Mouse (Mus musculus) limb, embryonic 12.5 days (tissue): ENCODE results near the gene Rinl. TPM values are rescaled to one million over a fixed set of nuclear protein-coding genes. Genes with fewer than 3 reads are reported as not detected.

Experiments
- ATAC-seq: fragments of 200-750 bp; cut with Nextera tagmentation; 2 replicates; pipeline ENCODE4 v1.8.0; 2017; ENCODE audit warnings: low read depth, moderate TSS enrichment; ENCODE audit not compliant: insufficient number of reproducible peaks, insufficient read depth, low FRiP score, low TSS enrichment
- H3K27ac ChIP-seq: fragments of 300-500 bp; sonication (generic); 2 replicates; pipeline ENCODE4 v1.5.1; 2016; ENCODE audit warnings: mild to moderate bottlenecking, moderate library complexity
- H3K27me3 ChIP-seq: fragments of 300-500 bp; sonication (generic); 2 replicates; pipeline ENCODE4 v1.6.1; 2016; ENCODE audit warnings: mild to moderate bottlenecking, moderate library complexity
- H3K36me3 ChIP-seq: fragments of 300-500 bp; sonication (generic); 2 replicates; pipeline ENCODE4 v1.6.1; 2016; ENCODE audit warnings: mild to moderate bottlenecking, moderate library complexity
- H3K4me1 ChIP-seq: fragments of 300-500 bp; sonication (generic); replicated peaks from 2 replicates; pipeline ENCODE4 v1.6.1; 2016
- H3K4me2 ChIP-seq: fragments of 300-500 bp; sonication (generic); 2 replicates; pipeline ENCODE4 v1.6.1; 2016; ENCODE audit warnings: mild to moderate bottlenecking, moderate library complexity
- H3K4me3 ChIP-seq: fragments of 300-500 bp; sonication (generic); replicated peaks from 2 replicates; pipeline ENCODE4 v1.5.1; 2016; ENCODE audit warnings: mild to moderate bottlenecking
- H3K9ac ChIP-seq: fragments of 300-500 bp; sonication (generic); replicated peaks from 2 replicates; pipeline ENCODE4 v1.6.1; 2016; ENCODE audit warnings: mild to moderate bottlenecking, moderate library complexity
- H3K9me3 ChIP-seq: fragments of 300-500 bp; sonication (generic); 2 replicates; pipeline ENCODE4 v1.6.1; 2016; ENCODE audit warnings: mild to moderate bottlenecking, moderate library complexity
- WGBS: fragments of 180-500 bp; shearing (Covaris S2); methylation state at CpG from one replicate; pipeline ENCODE4 v1.1.7; 2016; 5-methylcytosine and 5-hydroxymethylcytosine counted together
- polyA plus RNA-seq: library from polyadenylated mRNA; unstranded; fragments of >200 nt; fragmentation: Nextera tagmentation; extraction: Ambion mirVana; gene quantifications from 2 replicates; pipeline ENCODE4 v1.2.1, GENCODE M21; 2016

The Rinl gene
- polyA plus RNA-seq, 1 experiment from 2014 or later, result 3.1 TPM

- H3K9me3 ChIP-seq, result no peaks in the 10 kb centered on the region
- WGBS, result 2% methylated on average over 33 of the region's 33 CpGs
- H3K36me3 ChIP-seq, result peaks cover 49% of the 10 kb centered on the region
- H3K9ac ChIP-seq, result peak within 1 kb of the TSS; percentile 66
- peak within 1 kb of the TSS; percentile 46 for H3K4me3 ChIP-seq
- H3K27ac ChIP-seq, result peak within 1 kb of the TSS; percentile 90
- peaks cover 12% of the 10 kb centered on the region for H3K4me1 ChIP-seq
- peak within 1 kb of the TSS; percentile 62 for H3K4me2 ChIP-seq
- no peaks in the 10 kb centered on the region for H3K27me3 ChIP-seq
- ATAC-seq, result peak; percentile 18; the same call in 1 of the 2 replicates
These were observed 36.3 kb downstream of the Rinl start, which contains the start of gene Ech1 for GRCm38 (mm10) chr7:28824941-28825685. TSS of gene Ech1 (plus strand) at chr7:28825217.

- Histone ChIP-seq H3K4me3 (peak overlapping the region; percentile 46), H3K9ac (peak overlapping the region; percentile 66), H3K9me3 (no peaks in the 10 kb centered on the region), H3K27ac (peak overlapping the region; percentile 90), H3K27me3 (no peaks in the 10 kb centered on the region), H3K4me1 (peaks cover 12% of the 10 kb centered on the region), H3K4me2 (peak overlapping the region; percentile 62), H3K36me3 (peaks cover 49% of the 10 kb centered on the region)
- WGBS, result 65% methylated on average over 11 of the region's 11 CpGs
- no peak for ATAC-seq
These were observed 37.1 kb downstream of the Rinl start for GRCm38 (mm10) chr7:28825686-28826401.

GRCm38 (mm10) chr7:28826402-28826772 is 37.6 kb downstream of the Rinl start:
- ATAC-seq, result no peak
- Histone ChIP-seq H3K4me3 (no peak overlapping the region), H3K27me3 (no peaks in the 10 kb centered on the region), H3K4me1 (peaks cover 12% of the 10 kb centered on the region), H3K27ac (0 out of 2 replicates have a peak overlapping the region, but pooled peaks have one; percentile 12), H3K9ac (peak overlapping the region; percentile 66; the same call in 1 of the 2 replicates), H3K9me3 (no peaks in the 10 kb centered on the region), H3K4me2 (peak overlapping the region; percentile 62; the same call in 1 of the 2 replicates), H3K36me3 (peaks cover 49% of the 10 kb centered on the region)
- WGBS, result 91% methylated on average over 7 of the region's 7 CpGs

GRCm38 (mm10) chr7:28827338-28827737 is 38.6 kb downstream of the Rinl start:
- Histone ChIP-seq H3K4me2 (no peak overlapping the region), H3K36me3 (peaks cover 49% of the 10 kb centered on the region), H3K4me1 (peaks cover 12% of the 10 kb centered on the region), H3K4me3 (no peak overlapping the region), H3K27me3 (no peaks in the 10 kb centered on the region), H3K9me3 (no peaks in the 10 kb centered on the region), H3K9ac (no peak overlapping the region), H3K27ac (no peak overlapping the region)
- ATAC-seq, result no peak
- WGBS, result 61% methylated on average over 3 of the region's 3 CpGs

- peaks cover 9% of the 10 kb centered on the region for H3K4me1 ChIP-seq
- no peak overlapping the region for H3K4me2 ChIP-seq
- H3K27ac ChIP-seq, result no peak overlapping the region
- H3K9ac ChIP-seq, result no peak overlapping the region
- H3K27me3 ChIP-seq, result no peaks in the 10 kb centered on the region
- no peak for ATAC-seq
- H3K9me3 ChIP-seq, result no peaks in the 10 kb centered on the region
- 92% methylated on average over 8 of the region's 8 CpGs for WGBS
- peaks cover 42% of the 10 kb centered on the region for H3K36me3 ChIP-seq
- H3K4me3 ChIP-seq, result no peak overlapping the region
These were observed 41.1 kb downstream of the Rinl start for GRCm38 (mm10) chr7:28829821-28830220.

- WGBS, result 90% methylated on average over 5 of the region's 5 CpGs
These were observed 42.2 kb downstream of the Rinl start for GRCm38 (mm10) chr7:28830981-28831380.

GRCm38 (mm10) chr7:28831411-28832125 is 42.8 kb downstream of the Rinl start:
- Histone ChIP-seq H3K9me3 (no peaks in the 10 kb centered on the region), H3K9ac (no peak overlapping the region), H3K4me2 (no peak overlapping the region), H3K27me3 (no peaks in the 10 kb centered on the region), H3K4me1 (0 out of 2 replicates have a peak, but pooled peaks cover 2% of the 10 kb centered on the region), H3K27ac (no peak overlapping the region), H3K4me3 (no peak overlapping the region), H3K36me3 (peaks cover 38% of the 10 kb centered on the region)
- ATAC-seq, result no peak
- 91% methylated on average over 17 of the region's 17 CpGs for WGBS

More at GRCm38 (mm10) chr7:28830981-28831380, 42.2 kb downstream of the Rinl start:
- H3K9me3 ChIP-seq, result no peaks in the 10 kb centered on the region
- no peak overlapping the region for H3K4me3 ChIP-seq
- no peak overlapping the region for H3K27ac ChIP-seq
- no peak overlapping the region for H3K4me2 ChIP-seq
- no peak for ATAC-seq
- H3K4me1 ChIP-seq, result peaks cover 3% of the 10 kb centered on the region
- no peaks in the 10 kb centered on the region for H3K27me3 ChIP-seq
- peaks cover 42% of the 10 kb centered on the region for H3K36me3 ChIP-seq
- no peak overlapping the region for H3K9ac ChIP-seq

- Histone ChIP-seq H3K9ac (no peak overlapping the region), H3K4me3 (no peak overlapping the region), H3K27me3 (no peaks in the 10 kb centered on the region), H3K4me2 (no peak overlapping the region), H3K9me3 (no peaks in the 10 kb centered on the region), H3K4me1 (0 out of 2 replicates have a peak, but pooled peaks cover 2% of the 10 kb centered on the region), H3K36me3 (peaks cover 38% of the 10 kb centered on the region), H3K27ac (no peak overlapping the region)
- ATAC-seq, result no peak
- 73% methylated on average over 6 of the region's 6 CpGs for WGBS
These were observed 43.4 kb downstream of the Rinl start for GRCm38 (mm10) chr7:28832137-28832536.

GRCm38 (mm10) chr7:28833723-28834347 is 45.1 kb downstream of the Rinl start, which contains the start of gene Lgals4:
TSS of gene Lgals4 (plus strand) at chr7:28833854.
- no peaks in the 10 kb centered on the region for H3K27me3 ChIP-seq
- no peaks in the 10 kb centered on the region for H3K4me1 ChIP-seq
- no peaks in the 10 kb centered on the region for H3K9me3 ChIP-seq
- H3K27ac ChIP-seq, result no peak within 1 kb of the TSS
- peaks cover 34% of the 10 kb centered on the region for H3K36me3 ChIP-seq
- H3K4me2 ChIP-seq, result no peak within 1 kb of the TSS
- no peak within 1 kb of the TSS for H3K9ac ChIP-seq
- 80% methylated on average over 6 of the region's 6 CpGs for WGBS
- no peak for ATAC-seq
- no peak within 1 kb of the TSS for H3K4me3 ChIP-seq

- Histone ChIP-seq H3K27ac (no peak overlapping the region), H3K4me1 (no peaks in the 10 kb centered on the region), H3K9ac (no peak overlapping the region), H3K27me3 (no peaks in the 10 kb centered on the region), H3K36me3 (peaks cover 7% of the 10 kb centered on the region), H3K4me3 (no peak overlapping the region), H3K9me3 (no peaks in the 10 kb centered on the region), H3K4me2 (no peak overlapping the region)
- 90% methylated on average over 5 of the region's 5 CpGs for WGBS
- no peak for ATAC-seq
These were observed 48.2 kb downstream of the Rinl start for GRCm38 (mm10) chr7:28836936-28837335.
